Mouse (Mus musculus) CH12.LX (cell line): Measurements from ENCODE around the gene Nhsl1. TPM values are rescaled to one million over a fixed set of nuclear protein-coding genes. Genes with fewer than 3 reads are reported as not detected.

Experiments
- DNase-seq: peaks from one replicate; pipeline ENCODE4 v3.0.0-alpha.2; 2013; ENCODE audit errors: extremely low read depth
- H3K27ac ChIP-seq: 2 replicates; pipeline ENCODE4 v1.5.1; 2012; ENCODE audit warnings: low read depth, mild to moderate bottlenecking, control low read depth, moderate library complexity; ENCODE audit not compliant: insufficient read depth
- H3K27me3 ChIP-seq: replicated peaks from 2 replicates; pipeline ENCODE3; 2012; ENCODE audit warnings: inconsistent platforms
- H3K36me3 ChIP-seq, 2 experiments: replicated peaks in 1 of 2; 2 replicates each; pipeline versions ENCODE3 to v1.6.1; 2012; ENCODE audit warnings: inconsistent platforms in 1 of 2, low read length in 1 of 2, mild to moderate bottlenecking in 1 of 2, mixed read lengths in 1 of 2, moderate library complexity in 1 of 2; ENCODE audit not compliant: control insufficient read depth in 1 of 2, insufficient read depth in 1 of 2
- H3K4me1 ChIP-seq, 2 experiments: 2 replicates each; pipeline ENCODE4 v1.6.1; 2012; ENCODE audit warnings: inconsistent platforms in 1 of 2, moderate library complexity in 1 of 2; ENCODE audit not compliant: insufficient read depth in 2 of 2, control insufficient read depth in 1 of 2
- H3K4me2 ChIP-seq: 2 replicates; pipeline ENCODE4 v1.6.1; 2012; ENCODE audit warnings: low read depth, mild to moderate bottlenecking, control low read depth; ENCODE audit not compliant: poor library complexity, insufficient read depth, severe bottlenecking
- H3K4me3 ChIP-seq, 3 experiments: fragments of 150-350 bp in 1 of 3; sonication (generic) in 1 of 3; replicated peaks in 1 of 3; 2 replicates each; pipeline versions ENCODE3 to v1.5.1; 2011 to 2012; ENCODE audit warnings: low read depth in 2 of 3, low read length in 2 of 3, mild to moderate bottlenecking in 2 of 3, moderate library complexity in 2 of 3, control low read depth in 1 of 3, improper control_type of control experiment in 1 of 3, inconsistent platforms in 1 of 3, mixed read lengths in 1 of 3; ENCODE audit not compliant: poor library complexity in 1 of 3
- H3K79me2 ChIP-seq: replicated peaks from 2 replicates; pipeline ENCODE4 v1.6.1; 2012; ENCODE audit warnings: mild to moderate bottlenecking, moderate library complexity; ENCODE audit not compliant: control insufficient read depth, poor library complexity, insufficient read depth, severe bottlenecking; ENCODE audit errors: extremely low read depth
- H3K9ac ChIP-seq: 2 replicates; pipeline ENCODE4 v1.6.1; 2012; ENCODE audit warnings: low read depth, mild to moderate bottlenecking, control low read depth, moderate library complexity; ENCODE audit not compliant: insufficient read depth
- H3K9me3 ChIP-seq: replicated peaks from 2 replicates; pipeline ENCODE3; 2012; ENCODE audit warnings: low read length, inconsistent platforms, mixed read lengths
- CHD1 ChIP-seq: IDR thresholded peaks from 2 replicates; pipeline ENCODE4 v1.6.1; 2012; ENCODE audit warnings: low read depth, low read length, improper control_type of control experiment, inconsistent platforms
- GABPA ChIP-seq: IDR thresholded peaks from 2 replicates; pipeline ENCODE4 v1.6.1; 2012; ENCODE audit warnings: low read depth, low read length, improper control_type of control experiment, inconsistent platforms; ENCODE audit not compliant: insufficient replicate concordance
- HCFC1 ChIP-seq: IDR thresholded peaks from 2 replicates; pipeline ENCODE4 v1.6.1; 2012; ENCODE audit warnings: low read depth, mild to moderate bottlenecking, inconsistent platforms, low read length, improper control_type of control experiment
- JUN ChIP-seq: IDR thresholded peaks from 2 replicates; pipeline ENCODE4 v1.6.1; 2011; ENCODE audit warnings: low read depth, mild to moderate bottlenecking, low read length, improper control_type of control experiment, moderate library complexity; ENCODE audit not compliant: insufficient read depth
- JUND ChIP-seq: conservative IDR thresholded peaks from 2 replicates; pipeline ENCODE4 v1.6.1; 2011; ENCODE audit warnings: low read depth, low read length, improper control_type of control experiment
- MAFK ChIP-seq: IDR thresholded peaks from 2 replicates; pipeline ENCODE4 v1.6.1; 2011; ENCODE audit warnings: low read length, improper control_type of control experiment; ENCODE audit not compliant: insufficient replicate concordance
- MAZ ChIP-seq: IDR thresholded peaks from 2 replicates; pipeline ENCODE4 v1.6.1; 2012; ENCODE audit warnings: low read depth, mild to moderate bottlenecking, inconsistent platforms, low read length, improper control_type of control experiment, moderate library complexity
- MEF2A ChIP-seq: IDR thresholded peaks from 2 replicates; pipeline ENCODE4 v1.6.1; 2014; ENCODE audit warnings: low read depth, mild to moderate bottlenecking, inconsistent platforms, low read length, improper control_type of control experiment, borderline replicate concordance
- NELFE ChIP-seq: IDR thresholded peaks from 2 replicates; pipeline ENCODE4 v1.6.1; 2011; ENCODE audit warnings: low read depth, low read length, improper control_type of control experiment
- PAX5 ChIP-seq: IDR thresholded peaks from 2 replicates; pipeline ENCODE4 v1.6.1; 2012; ENCODE audit warnings: low read length, inconsistent platforms, mixed read lengths
- POLR2A ChIP-seq: IDR thresholded peaks from 2 replicates; pipeline ENCODE4 v1.6.1; 2011; ENCODE audit warnings: low read depth, mild to moderate bottlenecking, improper control_type of control experiment, low read length
- POLR2AphosphoS2 ChIP-seq: IDR thresholded peaks from 2 replicates; pipeline ENCODE4 v1.6.1; 2011; ENCODE audit warnings: low read depth, low read length, improper control_type of control experiment
- RAD21 ChIP-seq: IDR thresholded peaks from 2 replicates; pipeline ENCODE4 v1.6.1; 2011; ENCODE audit warnings: low read depth, mild to moderate bottlenecking, low read length, improper control_type of control experiment, moderate library complexity
- RCOR1 ChIP-seq: conservative IDR thresholded peaks from 2 replicates; pipeline ENCODE4 v1.6.1; 2012; ENCODE audit warnings: low read depth, mild to moderate bottlenecking, inconsistent platforms, low read length, improper control_type of control experiment
- SMC3 ChIP-seq: IDR thresholded peaks from 2 replicates; pipeline ENCODE4 v1.6.1; 2011; ENCODE audit warnings: low read depth, low read length, improper control_type of control experiment
- TBP ChIP-seq: conservative IDR thresholded peaks from 2 replicates; pipeline ENCODE4 v1.6.1; 2011; ENCODE audit warnings: low read depth, low read length, improper control_type of control experiment
- USF2 ChIP-seq: conservative IDR thresholded peaks from 2 replicates; pipeline ENCODE4 v1.6.1; 2011; ENCODE audit warnings: low read depth, low read length, improper control_type of control experiment
- dilution Hi-C: fragments of 300-500 bp; cut with MboI; formaldehyde crosslinking; loops from 2 replicates; pipeline ENCODE4 v1.14.3; 2020; ENCODE audit warnings: low sequenced_read_pairs; ENCODE audit not compliant: extremely low pct_unique_long_range_greater_than_20kb, extremely low pct_ligation_motif_present
- in situ Hi-C: fragments of 300-500 bp; cut with MboI; formaldehyde crosslinking; loops from 3 replicates; pipeline ENCODE4 v1.14.3; 2019; ENCODE audit warnings: low sequenced_read_pairs, low pct_ligation_motif_present, low pct_unique_long_range_greater_than_20kb, mixed read lengths
- polyA plus RNA-seq: library from polyadenylated mRNA; unstranded; fragments of >175 nt; gene quantifications from 2 replicates; pipeline ENCODE4 v1.2.1, GENCODE M21; 2012; ENCODE audit warnings: low read depth; ENCODE audit not compliant: insufficient read length
- total RNA-seq, 2 experiments: library from RNA; depleted of rRNA; stranded (reverse); fragments of 300-350 nt in 1 of 2; fragments of >200 nt in 1 of 2; gene quantifications; 2 replicates each; pipeline ENCODE4 v1.2.3; 2012 to 2014

Nhsl1 gene
- total and polyA plus RNA-seq, 3 experiments: 0.13 to 0.19 (median 0.15) TPM

DNA sequence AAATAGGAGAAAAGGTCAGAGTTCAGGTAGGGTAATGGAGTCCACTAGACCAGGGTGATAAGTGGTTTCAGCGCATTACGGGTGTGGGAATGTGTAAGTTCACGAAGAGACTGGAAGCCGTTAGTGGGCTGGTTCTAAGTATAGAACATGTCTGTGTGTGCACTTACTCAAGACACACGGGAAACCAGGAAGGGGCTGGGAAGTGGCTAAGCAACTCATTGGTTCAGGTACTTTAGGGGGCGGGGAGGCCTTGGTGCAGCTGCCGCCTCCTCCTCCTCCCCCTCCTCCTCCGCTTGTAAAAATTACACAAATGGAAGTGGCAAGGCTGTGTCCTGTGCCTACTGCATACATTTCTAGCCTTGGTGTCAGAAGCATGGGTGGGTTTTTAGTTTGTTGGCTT lies 213.5 kb downstream of the Nhsl1 start:
- Histone ChIP-seq H3K9ac (no peak overlapping the region), H3K79me2 (no peaks in the 10 kb centered on the region), H3K36me3 (no peaks in the 10 kb centered on the region), H3K9me3 (no peaks in the 10 kb centered on the region), H3K4me2 (no peak overlapping the region), H3K27me3 (no peaks in the 10 kb centered on the region), H3K27ac (no peak overlapping the region), H3K4me3 (no peak overlapping the region)
- dilution Hi-C loops (no loop called here), in situ Hi-C loops (loop anchor here (10.0 kb wide), 1 partner anchor 287 kb away; no protein-coding TSS in a partner anchor)
- no peak for DNase-seq
- no peak for TF ChIP-seq MAZ
- no peak for TF ChIP-seq RCOR1
- no peak for TF ChIP-seq MAFK
- TF ChIP-seq, all 38 proteins: peak for 0
- H3K4me1 ChIP-seq: no peaks in the 10 kb centered on the region

DNA sequence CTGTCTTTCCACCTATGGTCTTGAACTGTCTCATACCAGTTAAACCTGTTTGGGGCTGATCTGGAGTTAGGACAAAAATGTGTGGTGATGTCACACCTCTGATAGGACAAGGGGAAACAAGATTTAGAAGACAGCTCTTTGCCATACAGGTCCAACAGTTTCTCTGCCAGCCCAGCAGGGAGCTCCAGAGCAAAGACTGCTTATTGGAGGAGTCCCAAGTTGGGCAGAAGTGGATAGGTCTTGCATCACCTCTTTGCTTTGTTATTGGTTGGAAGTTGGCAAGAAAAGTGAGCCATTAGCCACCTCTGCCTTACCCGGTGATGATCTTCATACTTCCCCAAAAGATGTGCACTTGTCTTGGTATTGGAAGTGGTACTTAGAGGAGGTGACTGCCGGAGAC lies 218.1 kb downstream of the Nhsl1 start:
- H3K79me2 ChIP-seq: no peaks in the 10 kb centered on the region
- no peak for TF ChIP-seq SMC3
- no peak for TF ChIP-seq TBP
- no peak for TF ChIP-seq RCOR1
- no peak for TF ChIP-seq POLR2AphosphoS2
- TF ChIP-seq MAFK: no peak
- no peak for TF ChIP-seq PAX5
- no peak for TF ChIP-seq HCFC1
- no peak for TF ChIP-seq CHD1
- TF ChIP-seq MEF2A: no peak
- TF ChIP-seq POLR2A: no peak
- TF ChIP-seq NELFE: no peak
- TF ChIP-seq USF2: no peak
- TF ChIP-seq JUN: no peak
- no peak for TF ChIP-seq GABPA
- no peak for TF ChIP-seq JUND
- TF ChIP-seq RAD21: no peak
- H3K9ac ChIP-seq: no peak overlapping the region
- H3K4me1 ChIP-seq: no peaks in the 10 kb centered on the region
- H3K9me3 ChIP-seq: no peaks in the 10 kb centered on the region
- in situ Hi-C loops: loop anchor here (10.0 kb wide), 1 partner anchor 292 kb away; no protein-coding TSS in a partner anchor
- no peak overlapping the region for H3K4me2 ChIP-seq
- no peaks in the 10 kb centered on the region for H3K27me3 ChIP-seq
- no peak overlapping the region for H3K27ac ChIP-seq
- no peak overlapping the region for H3K4me3 ChIP-seq
- dilution Hi-C loops: no loop called here
- no peak for DNase-seq
- no peaks in the 10 kb centered on the region for H3K36me3 ChIP-seq
